Mouse (Mus musculus) MEL (cell line): ENCODE data around the gene Lhx1. TPM values are rescaled to one million over a fixed set of nuclear protein-coding genes. Genes with fewer than 3 reads are reported as not detected.

Source experiments
- DNase-seq: peaks from one replicate; pipeline ENCODE4 v3.0.0; 2011; ENCODE audit warnings: low read depth, low spot score
- H3K27ac ChIP-seq: 2 replicates; pipeline ENCODE4 v1.5.1; 2012; ENCODE audit warnings: low read depth, mild to moderate bottlenecking, control low read depth, low read length, moderate library complexity; ENCODE audit not compliant: control insufficient read depth
- H3K27me3 ChIP-seq, 2 experiments: fragments of 150-350 bp in 1 of 2; sonication (generic) in 1 of 2; 2 replicates each; pipeline ENCODE4 v1.6.1; 2012; ENCODE audit warnings: low read length in 2 of 2, mild to moderate bottlenecking in 2 of 2, improper control_type of control experiment in 1 of 2, moderate library complexity in 1 of 2; ENCODE audit not compliant: insufficient read depth in 2 of 2, control insufficient read depth in 1 of 2
- H3K36me3 ChIP-seq, 2 experiments: 2 replicates each; pipeline ENCODE4 v1.6.1; 2012 to 2014; ENCODE audit warnings: low read length in 2 of 2, improper control_type of control experiment in 1 of 2, inconsistent platforms in 1 of 2, mild to moderate bottlenecking in 1 of 2; ENCODE audit not compliant: insufficient read depth in 2 of 2, control insufficient read depth in 1 of 2
- H3K4me1 ChIP-seq, 2 experiments: fragments of 150-350 bp in 1 of 2; sonication (generic) in 1 of 2; 2 replicates each; pipeline ENCODE4 v1.6.1; 2012; ENCODE audit warnings: low read length in 2 of 2, improper control_type of control experiment in 1 of 2, mild to moderate bottlenecking in 1 of 2; ENCODE audit not compliant: insufficient read depth in 2 of 2, control insufficient read depth in 1 of 2
- H3K4me3 ChIP-seq, 2 experiments: fragments of 150-350 bp in 1 of 2; sonication (generic) in 1 of 2; 2 replicates each; pipeline ENCODE4 v1.5.1; 2012; ENCODE audit warnings: low read depth in 2 of 2, low read length in 2 of 2, mild to moderate bottlenecking in 2 of 2, moderate library complexity in 2 of 2, control low read depth in 1 of 2, improper control_type of control experiment in 1 of 2; ENCODE audit not compliant: control insufficient read depth in 1 of 2, insufficient read depth in 1 of 2
- H3K79me2 ChIP-seq: 2 replicates; pipeline ENCODE4 v1.6.1; 2012; ENCODE audit warnings: mild to moderate bottlenecking, low read length, moderate library complexity; ENCODE audit not compliant: control insufficient read depth, poor library complexity, insufficient read depth
- H3K9ac ChIP-seq: 2 replicates; pipeline ENCODE4 v1.6.1; 2012; ENCODE audit warnings: low read depth, mild to moderate bottlenecking, control low read depth, low read length, moderate library complexity; ENCODE audit not compliant: control insufficient read depth, poor library complexity, severe bottlenecking
- H3K9me3 ChIP-seq: fragments of 150-350 bp; sonication (generic); replicated peaks from 2 replicates; pipeline ENCODE4 v1.6.1; 2012; ENCODE audit warnings: mild to moderate bottlenecking, low read length, improper control_type of control experiment, moderate library complexity; ENCODE audit not compliant: insufficient read depth
- CHD1 ChIP-seq: IDR thresholded peaks from 2 replicates; pipeline ENCODE4 v1.6.1; 2012; ENCODE audit warnings: low read depth, mild to moderate bottlenecking, inconsistent platforms, low read length, improper control_type of control experiment
- CHD2 ChIP-seq: IDR thresholded peaks from 2 replicates; pipeline ENCODE4 v1.6.1; 2011; ENCODE audit warnings: low read length, improper control_type of control experiment
- GABPA ChIP-seq: IDR thresholded peaks from 2 replicates; pipeline ENCODE4 v1.6.1; 2012; ENCODE audit warnings: low read depth, mild to moderate bottlenecking, inconsistent platforms, low read length, improper control_type of control experiment, moderate library complexity
- GATA1 ChIP-seq: IDR thresholded peaks from 2 replicates; pipeline ENCODE4 v1.6.1; 2011; ENCODE audit warnings: low read depth, low read length, improper control_type of control experiment
- MAX ChIP-seq: IDR thresholded peaks from 2 replicates; pipeline ENCODE4 v1.6.1; 2011; ENCODE audit warnings: low read length, improper control_type of control experiment
- MEF2A ChIP-seq: IDR thresholded peaks from 2 replicates; pipeline ENCODE4 v1.6.1; 2014; ENCODE audit warnings: low read depth, mild to moderate bottlenecking, inconsistent platforms, low read length, improper control_type of control experiment; ENCODE audit not compliant: poor library complexity, insufficient replicate concordance, severe bottlenecking; ENCODE audit errors: extremely low read depth
- MXI1 ChIP-seq: IDR thresholded peaks from 2 replicates; pipeline ENCODE4 v1.6.1; 2011; ENCODE audit warnings: mild to moderate bottlenecking, low read depth, low read length, improper control_type of control experiment
- MYB ChIP-seq: IDR thresholded peaks from 2 replicates; pipeline ENCODE4 v1.6.1; 2011; ENCODE audit warnings: mild to moderate bottlenecking, low read depth, low read length, improper control_type of control experiment
- MYC ChIP-seq: IDR thresholded peaks from 2 replicates; pipeline ENCODE4 v1.6.1; 2011; ENCODE audit warnings: low read depth, mild to moderate bottlenecking, low read length, improper control_type of control experiment, moderate library complexity
- NELFE ChIP-seq: IDR thresholded peaks from 2 replicates; pipeline ENCODE4 v1.6.1; 2011; ENCODE audit warnings: low read depth, low read length, improper control_type of control experiment
- NRF1 ChIP-seq: IDR thresholded peaks from 2 replicates; pipeline ENCODE4 v1.6.1; 2014; ENCODE audit warnings: low read depth, mild to moderate bottlenecking, inconsistent platforms, low read length, improper control_type of control experiment, moderate library complexity; ENCODE audit not compliant: poor library complexity, insufficient read depth, severe bottlenecking
- POLR2A ChIP-seq, 2 experiments: IDR thresholded peaks; 2 replicates each; pipeline ENCODE4 v1.6.1; 2011 to 2012; ENCODE audit warnings: low read length in 2 of 2, mild to moderate bottlenecking in 2 of 2, control low read depth in 1 of 2, improper control_type of control experiment in 1 of 2, low read depth in 1 of 2, moderate library complexity in 1 of 2; ENCODE audit not compliant: control insufficient read depth in 1 of 2, insufficient read depth in 1 of 2, poor library complexity in 1 of 2
- POLR2AphosphoS5 ChIP-seq: IDR thresholded peaks from 2 replicates; pipeline ENCODE4 v1.6.1; 2012; ENCODE audit warnings: low read depth, borderline replicate concordance, mild to moderate bottlenecking, inconsistent platforms, low read length, moderate library complexity, mixed read lengths
- RAD21 ChIP-seq: IDR thresholded peaks from 2 replicates; pipeline ENCODE4 v1.6.1; 2011; ENCODE audit warnings: mild to moderate bottlenecking, low read depth, low read length, improper control_type of control experiment
- RCOR1 ChIP-seq: IDR thresholded peaks from 2 replicates; pipeline ENCODE4 v1.6.1; 2012; ENCODE audit warnings: low read depth, mild to moderate bottlenecking, inconsistent platforms, low read length, improper control_type of control experiment
- TAL1 ChIP-seq: IDR thresholded peaks from 2 replicates; pipeline ENCODE4 v1.6.1; 2012; ENCODE audit warnings: mild to moderate bottlenecking, inconsistent platforms, low read length, moderate library complexity, mixed read lengths
- TBP ChIP-seq: IDR thresholded peaks from 2 replicates; pipeline ENCODE4 v1.8.0; 2011; ENCODE audit warnings: low read depth, low read length, improper control_type of control experiment
- UBTF ChIP-seq: IDR thresholded peaks from 2 replicates; pipeline ENCODE4 v1.6.1; 2012; ENCODE audit warnings: low read depth, mild to moderate bottlenecking, inconsistent platforms, low read length, improper control_type of control experiment, moderate library complexity, borderline replicate concordance; ENCODE audit not compliant: insufficient read depth
- ZC3H11A ChIP-seq: IDR thresholded peaks from 2 replicates; pipeline ENCODE4 v1.6.1; 2012; ENCODE audit warnings: low read depth, mild to moderate bottlenecking, inconsistent platforms, low read length, improper control_type of control experiment
- ZKSCAN1 ChIP-seq: IDR thresholded peaks from 2 replicates; pipeline ENCODE4 v1.6.1; 2012; ENCODE audit warnings: low read depth, mild to moderate bottlenecking, inconsistent platforms, low read length, improper control_type of control experiment, moderate library complexity
- ZMIZ1 ChIP-seq: IDR thresholded peaks from 2 replicates; pipeline ENCODE4 v1.6.1; 2012; ENCODE audit warnings: low read depth, mild to moderate bottlenecking, inconsistent platforms, low read length, improper control_type of control experiment, moderate library complexity
- polyA plus RNA-seq, 2 experiments: library from polyadenylated mRNA; stranded (reverse) in 1 of 2; unstranded in 1 of 2; fragments of >175 nt in 1 of 2; fragments of >200 nt in 1 of 2; gene quantifications; 2 replicates each; pipeline versions ENCODE4 v1.2.1 to v1.2.4; 2012; ENCODE audit warnings: low replicate concordance in 2 of 2, low read depth in 1 of 2; ENCODE audit not compliant: insufficient read length in 2 of 2, insufficient read depth in 1 of 2, missing spikeins in 1 of 2
- total RNA-seq: library from RNA; depleted of rRNA; stranded (reverse); fragments of 300-350 nt; gene quantifications from 2 replicates; pipeline ENCODE4 v1.2.3, GENCODE M21; 2012

Gene Lhx1
- total and polyA plus RNA-seq, 3 experiments: not detected

- TF ChIP-seq ZKSCAN1: no peak
- TF ChIP-seq CHD1: no peak
Measured at GRCm38 (mm10) chr11:84529797-84530703, 4.7 kb upstream of the Lhx1 start (continued).

GRCm38 (mm10) chr11:84529143-84529755 lies 3.9 kb upstream of the Lhx1 start:
- no peak overlapping the region for H3K9ac ChIP-seq
- H3K36me3 ChIP-seq: no peaks in the 10 kb centered on the region
- H3K4me1 ChIP-seq: no peaks in the 10 kb centered on the region
- H3K27me3 ChIP-seq: peaks cover 20 to 26% of the 10 kb centered on the region in 2 experiments
- DNase-seq: no peak
- no peaks in the 10 kb centered on the region for H3K79me2 ChIP-seq
- H3K9me3 ChIP-seq: no peaks in the 10 kb centered on the region
- H3K27ac ChIP-seq: no peak overlapping the region
- no peak overlapping the region for H3K4me3 ChIP-seq
- TF ChIP-seq GATA1 (no peak), MEF2A (no peak), ZC3H11A (no peak), MYB (no peak), NELFE (no peak), MAX (no peak), MYC (no peak)

- H3K27ac ChIP-seq: no peak overlapping the region
- H3K9me3 ChIP-seq: no peaks in the 10 kb centered on the region
- no peak overlapping the region for H3K9ac ChIP-seq
- no peak overlapping the region for H3K4me3 ChIP-seq
- no peaks in the 10 kb centered on the region for H3K36me3 ChIP-seq
- TF ChIP-seq ZMIZ1: no peak
- no peak for TF ChIP-seq CHD1
- no peak for TF ChIP-seq MXI1
- TF ChIP-seq POLR2A (IDR thresholded peaks at IDR 0.05; ENCODE audit: control insufficient read depth in 1 of 2, insufficient read depth in 1 of 2, low read depth in 1 of 2, low read length in 2 of 2, poor library complexity in 1 of 2): no peak
- no peak for TF ChIP-seq MAX
- TF ChIP-seq ZC3H11A: no peak
- TF ChIP-seq UBTF: no peak
- no peak for TF ChIP-seq RAD21
- TF ChIP-seq CHD2: no peak
- TF ChIP-seq TBP: no peak
- TF ChIP-seq TAL1: no peak
- no peak for TF ChIP-seq GABPA
- TF ChIP-seq NRF1: no peak
- TF ChIP-seq POLR2AphosphoS5: no peak
- no peak for TF ChIP-seq RCOR1
- no peak for DNase-seq
- H3K27me3 ChIP-seq: peaks cover 13 to 16% of the 10 kb centered on the region in 2 experiments
- no peaks in the 10 kb centered on the region for H3K79me2 ChIP-seq
- H3K4me1 ChIP-seq: no peaks in the 10 kb centered on the region
Measured at GRCm38 (mm10) chr11:84526976-84527860, 1.9 kb upstream of the Lhx1 start.
